Mouse (Mus musculus): Measurements from ENCODE around the gene Mef2d. TPM values are rescaled to one million over a fixed set of nuclear protein-coding genes. Genes with fewer than 3 reads are reported as not detected.

Gene Mef2d
- polyA plus RNA-seq, 1 experiment from 2014 or later: 21.5 TPM

DNA sequence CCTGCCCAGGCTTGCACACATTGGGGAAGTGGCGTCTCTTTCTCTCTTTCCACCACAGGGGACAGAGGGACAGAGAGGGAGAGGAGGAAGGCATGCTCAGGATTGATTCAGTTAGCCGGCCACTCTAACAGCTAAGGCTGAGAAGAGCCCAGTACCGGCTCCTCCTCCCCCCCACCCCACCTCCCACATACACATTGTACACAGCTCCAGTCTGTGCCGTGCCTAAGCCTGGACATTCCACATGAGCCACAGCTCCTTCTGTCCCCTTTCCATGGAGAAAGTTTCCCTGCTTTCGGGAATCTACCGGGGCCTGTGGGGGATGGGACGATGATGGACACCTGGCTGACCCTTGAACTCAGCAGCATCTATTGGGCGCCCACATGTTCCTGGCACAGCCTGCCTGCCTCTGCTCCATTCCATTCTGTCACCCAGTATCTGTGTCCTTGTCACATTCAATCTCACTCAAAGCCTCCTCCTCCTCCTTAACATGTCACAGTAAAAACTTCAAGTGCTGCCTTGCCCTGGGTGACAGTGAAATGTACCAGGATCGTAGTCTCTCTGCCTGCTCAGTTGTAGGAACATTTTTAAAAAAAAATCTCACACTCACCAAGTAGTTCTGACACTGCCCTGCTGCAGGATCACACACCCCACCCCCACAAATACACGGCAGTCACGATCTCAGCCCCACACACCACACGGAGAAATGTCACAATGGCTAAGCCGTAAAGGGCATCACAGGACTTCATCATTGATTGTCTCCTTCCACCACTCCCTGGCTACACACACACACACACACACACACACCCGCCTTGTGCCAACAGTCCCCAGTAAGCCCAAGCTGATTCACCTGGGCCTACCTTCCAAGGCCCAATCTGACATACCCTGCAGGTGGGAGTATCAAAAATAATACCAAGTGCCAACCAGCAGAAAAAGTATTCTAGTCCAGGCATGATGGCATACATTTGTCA lies 20.7 kb upstream of the Mef2d start:
- no peak for ATAC-seq (replicated peaks; ENCODE audit: low FRiP score)
- Histone ChIP-seq H3K9me3 (replicated peaks) (no peaks in the 10 kb centered on the region), H3K27ac (no peak overlapping the region), H3K9ac (no peak overlapping the region), H3K4me2 (no peak overlapping the region), H3K27me3 (no peaks in the 10 kb centered on the region), H3K4me1 (0 out of 2 replicates have a peak, but pooled peaks cover 2% of the 10 kb centered on the region), H3K4me3 (replicated peaks) (no peak overlapping the region), H3K36me3 (peaks cover 47% of the 10 kb centered on the region)
- 71% methylated on average over 14 of the region's 14 CpGs for WGBS

DNA sequence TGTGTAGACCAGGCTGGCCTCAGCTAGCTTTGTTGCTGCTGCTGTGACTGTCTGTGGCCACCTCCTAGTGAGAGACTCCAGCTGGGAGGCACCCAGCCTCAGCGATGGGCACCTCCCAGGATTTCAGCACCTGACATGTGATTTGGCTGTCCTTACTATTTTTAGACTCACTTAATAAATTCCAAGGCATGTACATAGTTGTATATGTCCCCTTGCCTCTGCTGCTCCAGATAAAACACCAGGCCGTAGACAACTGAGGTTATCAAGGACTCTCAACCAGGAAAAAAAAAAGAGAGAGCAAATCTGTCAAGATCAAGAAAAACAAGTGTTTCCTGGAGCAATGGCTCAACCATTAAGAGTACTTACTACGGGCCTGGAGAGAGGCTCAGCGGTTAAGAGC lies 17.0 kb upstream of the Mef2d start:
- Histone ChIP-seq H3K9me3 (replicated peaks) (no peaks in the 10 kb centered on the region), H3K27ac (no peak overlapping the region), H3K4me2 (no peak overlapping the region), H3K4me3 (replicated peaks) (no peak overlapping the region), H3K9ac (no peak overlapping the region), H3K27me3 (no peaks in the 10 kb centered on the region), H3K36me3 (peaks cover 10% of the 10 kb centered on the region), H3K4me1 (0 out of 2 replicates have a peak, but pooled peaks cover 2% of the 10 kb centered on the region)
- 55% methylated on average over 4 of the region's 4 CpGs for WGBS
- ATAC-seq (replicated peaks; ENCODE audit: low FRiP score): no peak

DNA sequence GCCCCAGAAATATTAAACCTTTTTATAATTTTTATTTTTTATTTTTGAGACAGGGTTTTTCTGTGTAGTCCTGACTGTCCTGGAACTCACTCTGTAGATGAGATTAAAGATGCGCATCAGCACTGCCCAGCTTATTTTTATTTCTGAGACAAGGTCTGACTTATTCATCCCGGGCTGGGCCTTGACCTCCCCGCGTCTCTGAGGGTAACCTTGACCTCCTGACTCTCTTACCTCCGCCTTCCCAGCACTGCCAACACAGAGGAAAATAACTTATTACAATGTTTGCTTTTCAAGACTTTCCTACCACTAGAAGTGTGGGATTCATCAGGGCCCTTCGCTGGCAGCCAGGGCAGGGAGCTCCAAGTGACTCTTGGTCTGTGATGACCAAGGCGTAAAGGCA lies 16.0 kb upstream of the Mef2d start:
- Histone ChIP-seq H3K27ac (no peak overlapping the region), H3K27me3 (no peaks in the 10 kb centered on the region), H3K4me3 (replicated peaks) (no peak overlapping the region), H3K36me3 (no peaks in the 10 kb centered on the region), H3K4me2 (no peak overlapping the region), H3K4me1 (no peaks in the 10 kb centered on the region), H3K9ac (no peak overlapping the region), H3K9me3 (replicated peaks) (no peaks in the 10 kb centered on the region)
- ATAC-seq (replicated peaks; ENCODE audit: low FRiP score): no peak
- 61% methylated on average over 7 of the region's 7 CpGs for WGBS

DNA sequence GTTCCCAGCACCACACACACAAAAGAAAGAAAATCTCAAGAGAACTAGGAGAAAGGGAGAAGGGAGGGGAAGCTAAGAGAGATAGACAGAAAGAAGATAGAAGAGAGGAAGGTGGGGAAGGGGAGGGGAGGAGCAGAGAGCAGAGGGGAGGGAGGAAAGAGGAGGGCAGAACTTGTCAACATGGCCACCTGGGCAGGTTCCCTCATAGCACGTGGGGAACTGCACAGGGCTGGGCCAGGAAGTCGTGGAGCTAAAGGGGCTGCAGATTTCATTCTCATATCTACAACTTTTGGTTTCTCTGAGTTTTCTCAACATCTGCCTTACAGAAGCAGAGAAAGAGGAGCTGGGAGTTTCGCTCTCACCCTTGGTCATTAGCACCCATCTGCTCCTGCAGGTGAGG lies 14.5 kb upstream of the Mef2d start:
- H3K4me1 ChIP-seq: no peaks in the 10 kb centered on the region
- no peak overlapping the region for H3K4me2 ChIP-seq
- no peak overlapping the region for H3K9ac ChIP-seq
- no peak for ATAC-seq (replicated peaks; ENCODE audit: low FRiP score)
- H3K36me3 ChIP-seq: no peaks in the 10 kb centered on the region
- H3K4me3 ChIP-seq (replicated peaks): no peak overlapping the region
- H3K9me3 ChIP-seq (replicated peaks): no peaks in the 10 kb centered on the region
- WGBS: 73% methylated on average over 3 of the region's 3 CpGs
- H3K27ac ChIP-seq: no peak overlapping the region
- no peaks in the 10 kb centered on the region for H3K27me3 ChIP-seq

DNA sequence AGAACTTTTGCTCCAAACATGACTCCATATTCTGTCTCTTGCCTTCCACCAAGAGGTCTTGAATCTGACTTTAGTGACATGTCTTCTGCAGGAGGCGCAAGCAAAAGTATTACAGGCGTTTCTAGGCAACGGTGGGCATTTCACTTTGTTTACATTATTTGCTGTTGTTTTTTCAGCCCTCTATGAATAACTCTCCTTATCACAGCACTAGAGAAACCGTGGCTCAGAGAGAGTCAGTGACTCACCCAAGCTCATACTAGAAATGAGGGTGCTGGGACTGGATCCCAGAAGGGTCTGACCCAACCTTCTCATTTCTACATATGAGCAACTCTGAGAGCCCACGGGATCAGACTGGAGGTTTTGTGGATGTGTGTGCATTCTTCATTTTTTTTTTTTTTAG lies 14.1 kb upstream of the Mef2d start:
- Histone ChIP-seq H3K9ac (no peak overlapping the region), H3K27ac (no peak overlapping the region), H3K27me3 (no peaks in the 10 kb centered on the region), H3K4me3 (replicated peaks) (no peak overlapping the region), H3K4me1 (peaks cover 1% of the 10 kb centered on the region; the same call in 1 of the 2 replicates), H3K4me2 (no peak overlapping the region), H3K9me3 (replicated peaks) (no peaks in the 10 kb centered on the region), H3K36me3 (no peaks in the 10 kb centered on the region)
- no peak for ATAC-seq (replicated peaks; ENCODE audit: low FRiP score)
- 81% methylated on average over 5 of the region's 5 CpGs for WGBS

DNA sequence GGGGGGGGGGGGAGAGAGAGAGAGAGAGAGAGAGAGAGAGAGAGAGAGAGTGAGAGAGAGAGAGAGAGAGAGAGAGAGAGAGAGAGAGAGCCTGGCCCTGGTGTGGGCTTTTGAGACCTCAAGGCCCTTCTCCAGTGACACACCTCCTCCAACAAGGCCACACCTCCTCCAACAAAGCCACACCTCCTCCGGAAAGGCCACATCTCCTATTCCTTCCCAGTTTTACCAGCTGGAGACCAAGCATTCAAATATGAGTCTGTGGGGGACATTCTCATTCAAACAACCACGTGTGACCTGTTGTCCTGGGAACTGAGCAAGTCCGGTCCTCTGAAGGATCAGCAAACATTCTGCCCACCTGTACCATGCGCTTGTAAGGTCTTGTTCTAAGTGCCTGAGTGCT lies 13.2 kb upstream of the Mef2d start:
- Histone ChIP-seq H3K27me3 (no peaks in the 10 kb centered on the region), H3K4me1 (peaks cover 10% of the 10 kb centered on the region; the same call in 1 of the 2 replicates), H3K36me3 (no peaks in the 10 kb centered on the region), H3K27ac (no peak overlapping the region), H3K9me3 (replicated peaks) (no peaks in the 10 kb centered on the region), H3K4me3 (replicated peaks) (no peak overlapping the region), H3K4me2 (no peak overlapping the region), H3K9ac (no peak overlapping the region)
- no peak for ATAC-seq (replicated peaks; ENCODE audit: low FRiP score)
- WGBS: 55% methylated on average over 4 of the region's 4 CpGs

DNA sequence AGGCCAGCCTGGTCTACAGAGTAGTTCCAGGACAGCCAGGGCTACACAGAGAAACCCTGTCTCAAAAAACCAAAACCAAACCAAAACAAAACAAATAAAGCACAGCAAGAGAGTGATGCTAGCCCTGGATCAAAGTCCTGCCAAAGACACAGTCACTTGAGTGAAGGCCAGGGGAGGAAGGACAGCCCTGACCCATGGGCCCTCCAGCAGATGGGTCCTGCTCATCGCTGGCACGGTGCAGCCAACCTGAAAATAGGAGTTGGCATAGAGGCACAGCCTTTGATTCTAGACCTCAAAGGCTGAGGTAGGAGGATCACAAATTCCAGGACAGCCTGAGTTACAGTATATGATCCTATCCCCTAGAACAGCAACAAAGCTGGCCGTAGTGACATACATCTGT lies 11.1 kb upstream of the Mef2d start:
- Histone ChIP-seq H3K4me3 (replicated peaks) (no peak overlapping the region), H3K4me1 (peaks cover 10% of the 10 kb centered on the region; the same call in 1 of the 2 replicates), H3K27ac (no peak overlapping the region), H3K9ac (no peak overlapping the region), H3K27me3 (no peaks in the 10 kb centered on the region), H3K36me3 (no peaks in the 10 kb centered on the region), H3K4me2 (no peak overlapping the region), H3K9me3 (replicated peaks) (no peaks in the 10 kb centered on the region)
- no peak for ATAC-seq (replicated peaks; ENCODE audit: low FRiP score)
- 89% methylated on average over 3 of the region's 3 CpGs for WGBS

DNA sequence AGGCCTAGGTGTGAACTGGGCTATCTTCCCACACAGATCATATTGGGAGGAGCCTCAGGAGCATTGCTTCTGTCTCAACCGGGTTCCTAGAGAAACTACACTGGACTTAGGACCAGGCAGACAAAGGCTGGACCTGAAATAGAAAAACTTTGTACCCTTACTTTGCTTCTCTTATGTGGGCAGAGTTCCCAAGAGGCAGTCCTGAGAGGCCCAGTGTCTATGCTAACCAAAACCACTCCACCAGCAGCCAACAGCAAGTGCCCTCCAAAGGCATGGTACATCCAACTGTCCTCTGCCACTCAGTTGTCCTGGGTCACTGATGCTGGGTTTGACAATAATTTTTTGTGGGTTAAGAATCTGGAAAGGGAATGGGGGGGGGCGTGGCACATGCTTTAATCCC lies 9.7 kb upstream of the Mef2d start:
- Histone ChIP-seq H3K36me3 (no peaks in the 10 kb centered on the region), H3K9me3 (replicated peaks) (no peaks in the 10 kb centered on the region), H3K27ac (no peak overlapping the region), H3K9ac (no peak overlapping the region), H3K4me1 (peaks cover 16% of the 10 kb centered on the region), H3K4me3 (replicated peaks) (no peak overlapping the region), H3K27me3 (no peaks in the 10 kb centered on the region), H3K4me2 (no peak overlapping the region)
- ATAC-seq (replicated peaks; ENCODE audit: low FRiP score): no peak
- 72% methylated on average over 2 of the region's 2 CpGs for WGBS

DNA sequence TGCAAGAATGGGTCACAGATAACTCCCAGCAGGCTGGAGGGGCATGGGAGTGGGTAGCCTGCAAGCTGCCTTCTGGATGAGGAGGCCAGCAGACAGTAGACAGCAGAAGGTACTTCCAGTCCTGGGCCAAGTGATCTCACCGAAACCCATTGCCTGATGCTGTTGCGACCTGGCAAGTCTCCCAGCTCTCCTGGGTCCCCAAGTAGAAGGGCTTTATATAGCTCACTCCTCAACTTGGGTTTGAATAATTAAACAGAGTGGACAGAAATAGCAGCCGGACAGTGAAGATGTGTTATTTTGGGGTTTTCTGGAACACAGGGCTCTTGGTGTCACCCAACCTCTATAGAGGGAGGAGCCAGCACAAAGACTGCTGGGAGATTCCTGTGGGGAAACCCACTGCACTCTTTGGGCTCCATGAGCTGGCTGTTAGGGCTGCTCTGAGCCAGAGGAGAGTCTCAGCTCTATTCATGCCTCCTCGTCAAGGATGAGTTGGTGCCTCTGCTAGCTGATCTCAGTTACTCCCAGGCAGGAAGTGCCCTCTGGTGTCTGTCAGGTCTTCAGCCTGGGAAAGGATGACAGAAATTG lies 8.9 kb upstream of the Mef2d start:
- no peak overlapping the region for H3K4me3 ChIP-seq (replicated peaks)
- no peak for ATAC-seq (replicated peaks; ENCODE audit: low FRiP score)
- no peak overlapping the region for H3K9ac ChIP-seq
- no peaks in the 10 kb centered on the region for H3K36me3 ChIP-seq
- H3K4me1 ChIP-seq: peaks cover 20% of the 10 kb centered on the region
- H3K27ac ChIP-seq: 0 out of 2 replicates have a peak overlapping the region, but pooled peaks have one; percentile 2
- WGBS: 51% methylated on average over 4 of the region's 4 CpGs
- H3K9me3 ChIP-seq (replicated peaks): no peaks in the 10 kb centered on the region
- no peaks in the 10 kb centered on the region for H3K27me3 ChIP-seq
- H3K4me2 ChIP-seq: no peak overlapping the region

DNA sequence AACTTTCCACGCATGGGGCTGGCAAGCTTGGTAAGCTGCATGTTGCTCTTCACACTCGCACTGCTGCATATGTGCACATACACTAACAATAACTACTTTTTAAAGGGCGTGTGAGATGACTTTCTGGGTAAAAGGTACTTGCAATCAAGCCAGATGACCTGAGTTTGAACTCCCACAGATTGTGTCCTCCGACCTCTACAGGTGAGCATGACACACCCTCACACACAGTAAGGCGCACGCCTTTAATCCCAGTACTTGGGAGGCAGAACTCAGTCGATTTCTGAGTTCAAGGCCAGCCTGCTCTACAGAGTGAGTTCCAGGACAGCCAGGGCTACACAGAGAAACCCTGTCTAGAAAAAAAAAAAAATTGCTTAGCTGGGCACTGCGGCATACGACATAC lies 5.8 kb upstream of the Mef2d start:
- H3K9me3 ChIP-seq (replicated peaks): no peaks in the 10 kb centered on the region
- 82% methylated on average over 9 of the region's 9 CpGs for WGBS
- peaks cover 47% of the 10 kb centered on the region for H3K4me1 ChIP-seq
- no peaks in the 10 kb centered on the region for H3K36me3 ChIP-seq
- ATAC-seq (replicated peaks; ENCODE audit: low FRiP score): no peak
- no peaks in the 10 kb centered on the region for H3K27me3 ChIP-seq
- H3K9ac ChIP-seq: no peak overlapping the region
- no peak overlapping the region for H3K4me3 ChIP-seq (replicated peaks)
- no peak overlapping the region for H3K4me2 ChIP-seq
- no peak overlapping the region for H3K27ac ChIP-seq

DNA sequence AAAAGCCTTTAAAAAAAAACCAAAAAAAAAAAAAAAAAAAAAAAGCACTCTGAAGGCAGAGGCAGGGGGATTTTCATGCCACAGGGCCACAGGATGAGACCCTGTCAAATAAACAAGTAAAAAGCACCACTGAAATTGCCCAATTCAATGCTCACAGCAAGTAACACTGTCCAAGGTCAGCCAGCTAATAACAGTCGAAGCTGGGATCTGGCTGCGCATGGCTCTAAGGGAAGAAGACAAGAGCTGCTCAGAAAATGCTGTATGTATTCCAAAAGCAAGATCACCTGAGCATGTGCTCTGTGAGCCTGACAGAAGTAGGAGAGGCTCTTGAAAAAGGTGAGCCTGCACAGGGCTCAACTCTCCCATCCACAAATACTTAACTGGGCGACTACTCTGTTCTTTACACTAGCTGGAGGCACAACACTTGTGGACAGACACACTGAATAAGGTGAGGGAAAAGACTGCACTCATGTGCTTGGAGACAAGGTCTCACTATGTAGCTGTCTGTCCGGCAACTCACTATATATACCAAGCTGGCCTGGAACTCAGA lies 5.2 kb upstream of the Mef2d start:
- H3K4me3 ChIP-seq (replicated peaks): no peak overlapping the region

DNA sequence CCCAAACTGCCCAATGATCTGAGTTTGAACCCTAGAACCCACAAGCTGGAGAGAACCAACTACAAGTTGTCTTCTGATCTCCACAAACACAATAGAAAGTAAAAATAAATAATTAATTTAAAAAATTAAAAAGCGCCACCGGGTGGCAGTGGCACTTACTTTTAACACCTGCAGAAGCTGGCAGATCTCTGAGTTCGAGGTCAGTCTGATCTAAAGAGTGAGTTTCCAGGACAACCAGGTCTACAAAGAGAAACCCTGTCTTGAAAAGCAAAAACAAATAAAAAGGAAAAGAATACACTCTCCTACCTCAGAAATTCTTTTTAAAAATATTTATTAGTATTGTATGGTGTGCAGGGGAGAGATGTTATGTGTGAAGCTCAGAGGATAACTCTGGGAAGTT lies 4.4 kb upstream of the Mef2d start:
- ATAC-seq (replicated peaks; ENCODE audit: low FRiP score): no peak
- WGBS: 10% methylated on average over 3 of the region's 3 CpGs
- peak overlapping the region; percentile 66; the same call in 1 of the 2 replicates for H3K9ac ChIP-seq

More for the DNA sequence above, 5.2 kb upstream of the Mef2d start:
- Histone ChIP-seq H3K9me3 (replicated peaks) (no peaks in the 10 kb centered on the region), H3K4me2 (peak overlapping the region; percentile 96), H3K9ac (0 out of 2 replicates have a peak overlapping the region, but pooled peaks have one; percentile 66), H3K4me1 (peaks cover 52% of the 10 kb centered on the region), H3K27ac (no peak overlapping the region), H3K27me3 (no peaks in the 10 kb centered on the region), H3K36me3 (no peaks in the 10 kb centered on the region)
- WGBS: 85% methylated on average over 4 of the region's 4 CpGs
- no peak for ATAC-seq (replicated peaks; ENCODE audit: low FRiP score)

More for the DNA sequence above, 4.4 kb upstream of the Mef2d start:
- no peaks in the 10 kb centered on the region for H3K36me3 ChIP-seq
- no peaks in the 10 kb centered on the region for H3K9me3 ChIP-seq (replicated peaks)
- H3K4me2 ChIP-seq: peak overlapping the region; percentile 96
- peak overlapping the region; percentile 99 for H3K27ac ChIP-seq
- peaks cover 52% of the 10 kb centered on the region for H3K4me1 ChIP-seq
- peak overlapping the region; percentile 67 for H3K4me3 ChIP-seq (replicated peaks)
- no peaks in the 10 kb centered on the region for H3K27me3 ChIP-seq
